Mouse (Mus musculus): Measurements from ENCODE around the gene Npr1. TPM values are rescaled to one million over a fixed set of nuclear protein-coding genes. Genes with fewer than 3 reads are reported as not detected.

Npr1 gene
- polyA plus RNA-seq, 1 experiment from 2014 or later, result 9.2 TPM

Other genes starting within 250 kb of the Npr1 start
- 97.8 and 100.0 TPM in 2 replicates for gene Jtb, start 234.3 kb downstream of the Npr1 start, polyA plus RNA-seq (2014; fragmentation: Nextera tagmentation; extraction: Ambion mirVana)
- 0.82 and 2.2 TPM in 2 replicates for gene Creb3l4, start 222.4 kb downstream of the Npr1 start, polyA plus RNA-seq (2014; fragmentation: Nextera tagmentation; extraction: Ambion mirVana)
- 48.7 and 57.5 TPM in 2 replicates for gene Slc39a1, start 217.7 kb downstream of the Npr1 start, polyA plus RNA-seq (2014; fragmentation: Nextera tagmentation; extraction: Ambion mirVana)
- gene Crtc2, start 211.7 kb downstream of the Npr1 start, polyA plus RNA-seq (2014; fragmentation: Nextera tagmentation; extraction: Ambion mirVana), result 12.5 and 14.8 TPM in 2 replicates
- gene Dennd4b, start 200.7 kb downstream of the Npr1 start, polyA plus RNA-seq (2014; fragmentation: Nextera tagmentation; extraction: Ambion mirVana), result 4.9 and 7.5 TPM in 2 replicates
- gene Gatad2b, start 172.7 kb downstream of the Npr1 start, polyA plus RNA-seq (2014; fragmentation: Nextera tagmentation; extraction: Ambion mirVana), result 7.9 and 8.2 TPM in 2 replicates
- gene Slc27a3, start 75.9 kb downstream of the Npr1 start, polyA plus RNA-seq (2014; fragmentation: Nextera tagmentation; extraction: Ambion mirVana), result 6.4 and 6.7 TPM in 2 replicates
- 34.0 and 35.2 TPM in 2 replicates for gene Ints3, start 32.2 kb downstream of the Npr1 start, polyA plus RNA-seq (2014; fragmentation: Nextera tagmentation; extraction: Ambion mirVana)
- 169 and 174 TPM in 2 replicates for gene Ilf2, start 10.3 kb upstream of the Npr1 start, polyA plus RNA-seq (2014; fragmentation: Nextera tagmentation; extraction: Ambion mirVana)
- 44.9 and 46.4 TPM in 2 replicates for gene Snapin, start 25.2 kb upstream of the Npr1 start, polyA plus RNA-seq (2014; fragmentation: Nextera tagmentation; extraction: Ambion mirVana)
- gene Chtop, start 43.6 kb upstream of the Npr1 start, polyA plus RNA-seq (2014; fragmentation: Nextera tagmentation; extraction: Ambion mirVana), result 78.2 and 86.3 TPM in 2 replicates
- 16.5 and 21.9 TPM in 2 replicates for gene S100a1, start 48.5 kb upstream of the Npr1 start, polyA plus RNA-seq (2014; fragmentation: Nextera tagmentation; extraction: Ambion mirVana)
- 21.4 and 22.7 TPM in 2 replicates for gene S100a13, start 48.6 kb upstream of the Npr1 start, polyA plus RNA-seq (2014; fragmentation: Nextera tagmentation; extraction: Ambion mirVana)
- gene S100a14, start 61.0 kb upstream of the Npr1 start, polyA plus RNA-seq (2014; fragmentation: Nextera tagmentation; extraction: Ambion mirVana), result not detected in 2 replicates
- gene S100a16, start 71.4 kb upstream of the Npr1 start, polyA plus RNA-seq (2014; fragmentation: Nextera tagmentation; extraction: Ambion mirVana), result 52.5 and 58.1 TPM in 2 replicates
- not detected in 2 replicates for gene S100a3, start 94.7 kb upstream of the Npr1 start, polyA plus RNA-seq (2014; fragmentation: Nextera tagmentation; extraction: Ambion mirVana)
- not detected in 2 replicates for gene S100a2, start 124.4 kb upstream of the Npr1 start, polyA plus RNA-seq (2014; fragmentation: Nextera tagmentation; extraction: Ambion mirVana)
- not detected in 2 replicates for gene Gm42674, start 136.0 kb upstream of the Npr1 start, polyA plus RNA-seq (2014; fragmentation: Nextera tagmentation; extraction: Ambion mirVana)
- 0.69 and 0.77 TPM in 2 replicates for gene S100a4, start 137.9 kb upstream of the Npr1 start, polyA plus RNA-seq (2014; fragmentation: Nextera tagmentation; extraction: Ambion mirVana)
- gene S100a5, start 142.7 kb upstream of the Npr1 start, polyA plus RNA-seq (2014; fragmentation: Nextera tagmentation; extraction: Ambion mirVana), result not detected in 2 replicates
- gene S100a6, start 147.0 kb upstream of the Npr1 start, polyA plus RNA-seq (2014; fragmentation: Nextera tagmentation; extraction: Ambion mirVana), result 13.9 and 14.6 TPM in 2 replicates
- gene S100a7a, start 188.2 kb upstream of the Npr1 start, polyA plus RNA-seq (2014; fragmentation: Nextera tagmentation; extraction: Ambion mirVana), result not detected in 2 replicates
- 140 and 141 TPM in 2 replicates for gene S100a8, start 203.1 kb upstream of the Npr1 start, polyA plus RNA-seq (2014; fragmentation: Nextera tagmentation; extraction: Ambion mirVana)
- gene S100a9, start 229.9 kb upstream of the Npr1 start, polyA plus RNA-seq (2014; fragmentation: Nextera tagmentation; extraction: Ambion mirVana), result 93.3 and 95.1 TPM in 2 replicates